Mouse (Mus musculus) kidney, adult 11 months (tissue): ENCODE results near the gene Dctpp1.

Experiments used
- DNase-seq: peaks from one replicate; pipeline ENCODE4 v3.0.0; 2022

The Dctpp1 gene

DNA sequence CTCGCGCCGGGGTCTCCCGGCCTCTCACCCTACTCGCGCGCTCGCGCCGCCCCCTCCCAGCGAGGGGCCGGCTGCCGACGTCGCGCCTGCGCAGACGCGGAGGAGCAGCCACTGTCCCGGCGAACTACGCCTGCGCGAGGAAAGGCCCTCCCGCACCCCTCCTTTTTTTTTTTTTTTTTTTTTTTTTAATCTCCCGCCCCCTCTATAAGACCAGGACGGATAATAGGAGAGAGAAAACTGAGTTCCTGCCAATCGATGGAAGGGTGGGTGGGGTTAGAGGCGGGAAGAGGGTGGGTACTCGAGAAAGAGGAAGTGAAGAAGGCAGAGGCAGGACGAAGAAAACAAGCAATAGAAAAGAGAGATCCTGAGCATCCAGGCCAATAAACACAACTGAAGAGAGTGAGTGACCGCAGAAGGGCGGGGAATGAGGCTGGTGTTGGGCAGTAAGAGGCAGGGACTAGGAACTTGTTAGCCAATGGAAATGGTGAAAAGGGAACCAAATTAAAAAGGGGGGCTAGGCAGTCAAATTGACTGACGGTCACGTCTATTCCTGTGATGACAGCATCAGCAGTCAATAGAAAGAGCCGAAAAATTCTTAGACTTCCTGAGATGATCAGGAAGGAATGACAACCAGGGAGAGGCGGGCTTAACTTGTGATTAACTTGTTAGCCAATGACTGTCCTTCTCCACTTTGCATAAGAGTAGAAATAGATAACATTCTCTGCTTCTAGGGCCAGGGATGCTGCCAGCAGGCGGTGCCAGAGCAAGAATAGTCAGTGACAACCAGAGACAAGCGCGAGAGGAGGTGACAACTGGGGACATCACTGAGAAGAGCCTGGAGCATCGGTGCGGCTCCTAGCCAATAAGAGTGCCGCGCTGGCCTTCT lies 51.7 kb downstream of the Dctpp1 start, which contains the start of gene Mylpf:
Gene Mylpf (plus strand): TSS at position 338 of the 886 bp plus-strand sequence.
- peak; percentile 99 for DNase-seq

DNA sequence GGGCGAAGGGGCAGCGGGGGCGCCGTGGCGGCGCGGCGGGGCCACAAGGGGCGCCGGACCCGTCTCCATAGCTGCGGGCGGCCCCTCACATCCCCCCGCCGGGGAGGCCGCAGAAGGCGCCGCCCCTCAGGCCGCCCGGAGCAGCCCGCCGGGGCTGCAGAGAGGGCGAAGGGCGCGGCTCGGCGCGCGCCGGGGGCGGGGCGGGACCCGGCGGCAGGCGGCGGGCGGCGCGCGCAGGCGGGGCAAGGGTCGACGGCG lies 52.3 kb downstream of the Dctpp1 start, which contains the start of gene Tbc1d10b:
Gene Tbc1d10b (minus strand): TSS at position 174 of the 258 bp plus-strand sequence.
- no peak for DNase-seq

DNA sequence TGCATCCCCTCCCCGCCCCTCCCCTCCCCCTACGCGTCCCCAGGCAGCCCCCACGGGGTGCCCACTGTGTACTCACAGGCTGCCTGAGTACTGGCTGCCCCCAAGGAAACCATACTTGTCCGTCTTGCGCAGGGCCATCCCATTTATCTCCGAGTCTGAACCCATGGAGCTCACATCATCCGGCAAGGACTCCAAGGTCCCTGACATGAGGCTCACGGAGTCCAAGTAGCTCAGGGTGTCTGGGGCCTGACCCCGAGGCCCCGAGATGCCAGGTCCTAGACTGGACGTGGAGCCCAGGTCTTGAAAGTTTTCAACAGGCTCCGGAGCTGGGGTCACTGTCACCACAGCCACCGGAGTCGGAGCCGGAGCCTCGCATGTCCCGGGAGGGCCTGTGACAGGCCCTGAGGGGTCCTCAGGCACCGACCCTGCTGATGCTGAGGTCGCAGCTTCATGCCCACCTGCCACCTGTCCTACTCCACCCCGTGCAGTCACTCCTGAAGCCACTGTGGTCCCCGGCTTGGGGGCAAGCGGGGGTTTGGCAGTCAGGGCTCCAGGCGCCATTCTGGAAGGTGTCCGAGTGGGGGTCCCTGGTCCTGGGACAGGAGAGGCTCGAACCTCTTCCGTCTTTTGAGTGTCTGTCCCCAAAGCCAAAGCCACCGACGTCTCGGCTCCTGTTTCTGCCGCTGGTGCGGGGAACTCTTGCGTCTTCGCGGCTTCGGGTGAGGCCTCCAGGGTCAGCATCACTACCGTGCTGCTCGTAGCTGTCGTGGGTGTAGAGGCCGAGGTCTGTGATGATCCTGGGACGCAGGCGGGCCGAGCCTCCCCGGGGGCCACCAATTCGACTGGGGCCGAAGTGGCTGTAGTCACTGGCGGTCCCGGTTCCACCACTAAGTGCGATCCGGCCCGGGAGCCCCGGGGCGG lies 52.9 kb downstream of the Dctpp1 start:
- no peak for DNase-seq
